Mouse (Mus musculus): ENCODE data around the gene Dgcr8.

- TF ChIP-seq CTCF (IDR thresholded peaks at IDR 0.05; ENCODE audit: low read depth), result no peak
- TF ChIP-seq EP300 (IDR thresholded peaks at IDR 0.05; ENCODE audit: low read depth), result no peak
These were observed 38.9 kb upstream of the Dgcr8 start for GRCm38 (mm10) chr16:18327936-18328335.
